Comparison of ENCODE assay signal across 7 mouse cellular contexts in the genomic region with DNA sequence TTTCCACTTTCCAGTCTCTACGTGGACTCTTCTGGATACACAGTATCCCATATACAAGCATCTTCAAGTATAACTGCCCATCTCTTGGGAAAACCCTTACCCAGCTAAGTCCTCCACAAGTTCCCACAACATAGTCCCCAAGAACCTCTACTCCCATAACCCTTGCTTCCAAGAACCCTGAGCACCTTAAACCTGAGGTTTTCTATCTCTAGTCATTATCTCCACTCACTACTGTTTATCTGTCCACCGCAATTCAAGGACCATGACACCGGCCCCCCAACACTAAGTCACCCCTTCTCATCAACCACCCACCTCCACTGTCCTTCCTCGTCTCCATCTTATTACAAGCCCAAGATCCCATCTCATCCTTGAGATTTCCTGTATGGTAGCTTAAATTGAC. TPM values are rescaled to one million over a fixed set of nuclear protein-coding genes. Genes with fewer than 3 reads are reported as not detected.
DNase-seq lines count a peak whose midpoint lies in the region; ATAC-seq and TF ChIP-seq lines count a peak whose summit lies in the region.

No protein-coding gene starts in this region.

- H3K27ac ChIP-seq in lung, embryonic 16.5 days (ENCODE audit: low read length) = peak overlapping the region; percentile 100; the same call in 1 of the 2 replicates
- H3K27ac ChIP-seq in forebrain, embryonic 11.5 days (ENCODE audit: low read depth, low read length) = no peak overlapping the region
- no peak overlapping the region for H3K27ac ChIP-seq in limb, embryonic 11.5 days (replicated peaks; ENCODE audit: low read depth, low read length)
- peak overlapping the region; percentile 60 for H3K27ac ChIP-seq in small intestine, adult 2 months (ENCODE audit: insufficient read depth, low read depth, low read length)

- DNase-seq in lung, postnatal 4 days = no peak
- DNase-seq in forebrain, embryonic 11.5 days (ENCODE audit: low spot score) = no peak
- DNase-seq in limb, embryonic 11.5 days (ENCODE audit: low spot score) = no peak
- no peak for DNase-seq in urinary bladder, postnatal 14 days (ENCODE audit: low spot score)
- no peak for DNase-seq in layer of hippocampus, postnatal 36 days

- no peaks in the 10 kb centered on the region for H3K9me3 ChIP-seq in lung, embryonic 16.5 days (ENCODE audit: control insufficient read depth, low read length)
- no peaks in the 10 kb centered on the region for H3K9me3 ChIP-seq in forebrain, embryonic 11.5 days (ENCODE audit: control insufficient read depth, low read length)
- H3K9me3 ChIP-seq in limb, embryonic 11.5 days (ENCODE audit: control insufficient read depth, low read length) = no peaks in the 10 kb centered on the region

- H3K4me1 ChIP-seq in lung, embryonic 16.5 days (replicated peaks; ENCODE audit: control insufficient read depth, insufficient read depth, low read length) = peaks cover 27% of the 10 kb centered on the region
- H3K4me1 ChIP-seq in forebrain, embryonic 11.5 days (replicated peaks; ENCODE audit: control insufficient read depth, insufficient read depth, low read length) = peaks cover 18% of the 10 kb centered on the region; the same call in 1 of the 2 replicates
- H3K4me1 ChIP-seq in limb, embryonic 11.5 days (ENCODE audit: control insufficient read depth, insufficient read depth, low read length) = peaks cover 12% of the 10 kb centered on the region
- peaks cover 17% of the 10 kb centered on the region for H3K4me1 ChIP-seq in small intestine, adult 2 months (ENCODE audit: control insufficient read depth, insufficient read depth, insufficient read length, low read length)

- H3K36me3 ChIP-seq in lung, embryonic 16.5 days (ENCODE audit: control insufficient read depth, insufficient read depth, low read length) = peaks cover 21% of the 10 kb centered on the region
- peaks cover 7% of the 10 kb centered on the region; the same call in 1 of the 2 replicates for H3K36me3 ChIP-seq in forebrain, embryonic 11.5 days (ENCODE audit: control insufficient read depth, insufficient read depth, low read length)
- H3K36me3 ChIP-seq in limb, embryonic 11.5 days (ENCODE audit: control insufficient read depth, insufficient read depth, low read length) = peaks cover 17% of the 10 kb centered on the region
- peaks cover 20% of the 10 kb centered on the region for H3K36me3 ChIP-seq in small intestine, adult 2 months (ENCODE audit: control insufficient read depth, insufficient read depth, low read length)

- TF ChIP-seq POLR2A in small intestine, adult 2 months (IDR thresholded peaks at IDR 0.05; ENCODE audit: low read depth, low read length) = no peak

- 27% methylated on average over 4 of the region's 4 CpGs for WGBS in lung, embryonic 16.5 days
- WGBS in forebrain, embryonic 11.5 days = 47% methylated on average over 4 of the region's 4 CpGs
- 45% methylated on average over 4 of the region's 4 CpGs for WGBS in limb, embryonic 11.5 days
- WGBS in small intestine, adult 2 months = 20% methylated on average over 4 of the region's 4 CpGs

- H3K27me3 ChIP-seq in lung, embryonic 16.5 days (ENCODE audit: control insufficient read depth, insufficient read depth, low read depth, low read length) = 0 out of 2 replicates have a peak, but pooled peaks cover 3% of the 10 kb centered on the region
- 0 out of 2 replicates have a peak, but pooled peaks cover 2% of the 10 kb centered on the region for H3K27me3 ChIP-seq in forebrain, embryonic 11.5 days (ENCODE audit: control insufficient read depth, insufficient read depth, low read length)
- peaks cover 4% of the 10 kb centered on the region for H3K27me3 ChIP-seq in limb, embryonic 11.5 days (ENCODE audit: control insufficient read depth, insufficient read depth, low read length)
- no peaks in the 10 kb centered on the region for H3K27me3 ChIP-seq in small intestine, adult 2 months (ENCODE audit: control insufficient read depth, insufficient read depth, low read length)

- H3K9ac ChIP-seq in lung, embryonic 16.5 days (ENCODE audit: low read length) = peak overlapping the region; percentile 97
- peak overlapping the region; percentile 93 for H3K9ac ChIP-seq in forebrain, embryonic 11.5 days (ENCODE audit: low read length)
- H3K9ac ChIP-seq in limb, embryonic 11.5 days (ENCODE audit: low read length) = peak overlapping the region; percentile 80

- H3K4me3 ChIP-seq in lung, embryonic 16.5 days (ENCODE audit: low read length) = peak overlapping the region; percentile 83
- peak overlapping the region; percentile 85 for H3K4me3 ChIP-seq in forebrain, embryonic 11.5 days (ENCODE audit: low read depth, low read length)
- peak overlapping the region; percentile 74 for H3K4me3 ChIP-seq in limb, embryonic 11.5 days (ENCODE audit: low read depth, low read length)
- peak overlapping the region; percentile 86 for H3K4me3 ChIP-seq in small intestine, adult 2 months (ENCODE audit: low read depth, low read length)

- no peak for TF ChIP-seq CTCF in small intestine, adult 2 months (IDR thresholded peaks at IDR 0.05; ENCODE audit: extremely low read depth, insufficient read length, insufficient replicate concordance, low read depth, low read length)

- ATAC-seq in lung, embryonic 16.5 days (ENCODE audit: low read depth) = no peak
- no peak for ATAC-seq in forebrain, embryonic 11.5 days (replicated peaks; ENCODE audit: low FRiP score)
- ATAC-seq in limb, embryonic 11.5 days (ENCODE audit: insufficient number of reproducible peaks, low FRiP score, low TSS enrichment, low read depth) = no peak

- H3K4me2 ChIP-seq in lung, embryonic 16.5 days (ENCODE audit: low read depth, low read length) = peak overlapping the region; percentile 91
- peak overlapping the region; percentile 81 for H3K4me2 ChIP-seq in forebrain, embryonic 11.5 days (ENCODE audit: low read depth, low read length, severe bottlenecking)
- H3K4me2 ChIP-seq in limb, embryonic 11.5 days (ENCODE audit: low read depth, severe bottlenecking) = peak overlapping the region; percentile 79

RNA-seq across cellular contexts. Expression of gene Ube2m, which starts 1.3 kb away (rescaled TPM):
- 25.8 and 31.6 TPM in 2 replicates for polyA plus RNA-seq in lung, embryonic 16.5 days (2015; fragmentation: Nextera tagmentation; extraction: Ambion mirVana)
- polyA plus RNA-seq in forebrain, embryonic 11.5 days (2014; fragmentation: Nextera tagmentation; extraction: Ambion mirVana) = 165 and 183 TPM in 2 replicates
- 199 TPM in 2 replicates for polyA plus RNA-seq in limb, embryonic 11.5 days (2014; fragmentation: Nextera tagmentation; extraction: Ambion mirVana)
- 56.0 and 93.7 TPM in 2 replicates for polyA plus RNA-seq in small intestine, adult 2 months (2012; rRNA removed)
- 100 to 1,000 TPM; 193 TPM for total RNA-seq in layer of hippocampus, postnatal 36 days (2021)

RNA-seq across cellular contexts. Expression of gene Chmp2a, which starts 2.2 kb away (rescaled TPM):
- 157 and 173 TPM in 2 replicates for polyA plus RNA-seq in lung, embryonic 16.5 days (2015; fragmentation: Nextera tagmentation; extraction: Ambion mirVana)
- 114 and 127 TPM in 2 replicates for polyA plus RNA-seq in forebrain, embryonic 11.5 days (2014; fragmentation: Nextera tagmentation; extraction: Ambion mirVana)
- 84.2 and 93.8 TPM in 2 replicates for polyA plus RNA-seq in limb, embryonic 11.5 days (2014; fragmentation: Nextera tagmentation; extraction: Ambion mirVana)
- 58.3 and 102 TPM in 2 replicates for polyA plus RNA-seq in small intestine, adult 2 months (2012; rRNA removed)
- total RNA-seq in layer of hippocampus, postnatal 36 days (2021) = 100 to 1,000 TPM; 137 to 146 TPM

RNA-seq across cellular contexts. Expression of gene Mzf1, which starts 17.8 kb away (rescaled TPM):
- 4.2 and 5.1 TPM in 2 replicates for polyA plus RNA-seq in lung, embryonic 16.5 days (2015; fragmentation: Nextera tagmentation; extraction: Ambion mirVana)
- 3.8 and 4.0 TPM in 2 replicates for polyA plus RNA-seq in forebrain, embryonic 11.5 days (2014; fragmentation: Nextera tagmentation; extraction: Ambion mirVana)
- polyA plus RNA-seq in limb, embryonic 11.5 days (2014; fragmentation: Nextera tagmentation; extraction: Ambion mirVana) = 2.3 TPM in 2 replicates
- polyA plus RNA-seq in small intestine, adult 2 months (2012; rRNA removed) = 0.66 and 0.95 TPM in 2 replicates
- 10 to 100 TPM; 14.3 to 17.6 TPM for total RNA-seq in layer of hippocampus, postnatal 36 days (2021)

RNA-seq across cellular contexts. Expression of gene Zbtb45, which starts 27.0 kb away (rescaled TPM):
- 28.1 and 28.2 TPM in 2 replicates for polyA plus RNA-seq in lung, embryonic 16.5 days (2015; fragmentation: Nextera tagmentation; extraction: Ambion mirVana)
- polyA plus RNA-seq in forebrain, embryonic 11.5 days (2014; fragmentation: Nextera tagmentation; extraction: Ambion mirVana) = 31.9 and 37.3 TPM in 2 replicates
- 30.6 and 31.5 TPM in 2 replicates for polyA plus RNA-seq in limb, embryonic 11.5 days (2014; fragmentation: Nextera tagmentation; extraction: Ambion mirVana)
- polyA plus RNA-seq in small intestine, adult 2 months (2012; rRNA removed) = 22.1 and 46.2 TPM in 2 replicates
- total RNA-seq in layer of hippocampus, postnatal 36 days (2021) = 10 to 100 TPM; 33.6 to 37.8 TPM

RNA-seq across cellular contexts. Expression of gene Trim28, which starts 37.9 kb away (rescaled TPM):
- polyA plus RNA-seq in lung, embryonic 16.5 days (2015; fragmentation: Nextera tagmentation; extraction: Ambion mirVana) = 190 and 195 TPM in 2 replicates
- polyA plus RNA-seq in forebrain, embryonic 11.5 days (2014; fragmentation: Nextera tagmentation; extraction: Ambion mirVana) = 507 and 586 TPM in 2 replicates
- 610 and 647 TPM in 2 replicates for polyA plus RNA-seq in limb, embryonic 11.5 days (2014; fragmentation: Nextera tagmentation; extraction: Ambion mirVana)
- 101 and 195 TPM in 2 replicates for polyA plus RNA-seq in small intestine, adult 2 months (2012; rRNA removed)
- total RNA-seq in layer of hippocampus, postnatal 36 days (2021) = 100 to 1,000 TPM; 235 to 241 TPM

Comparison
In these comparisons a context has a peak if more than half of its experiments do, and no peak if none do; other contexts are left out.
1. H3K27ac ChIP-seq: peak in lung, embryonic 16.5 days (single experiment) and small intestine, adult 2 months (single experiment); none in forebrain, embryonic 11.5 days (single experiment) and limb, embryonic 11.5 days (single experiment).
2. Peak in every context shown above with its lines, with median percentiles within 50 percentile points of each other: H3K4me2 ChIP-seq, H3K4me3 ChIP-seq and H3K9ac ChIP-seq.